Mouse (Mus musculus) myocyte (in vitro differentiated cells): ENCODE results near the gene Fah.

ENCODE experiments used
- E2F4 ChIP-seq: IDR thresholded peaks from one replicate; pipeline ENCODE4 v1.6.1; 2011; ENCODE audit warnings: mild to moderate bottlenecking, control low read depth, moderate library complexity; ENCODE audit not compliant: insufficient read depth
- MAX ChIP-seq: IDR thresholded peaks from one replicate; pipeline ENCODE4 v1.6.1; 2011; ENCODE audit warnings: low read depth, mild to moderate bottlenecking, control low read depth
- MYOG ChIP-seq, 3 experiments: IDR thresholded peaks; one replicate each; pipeline ENCODE4 v1.6.1; 2011; ENCODE audit warnings: control low read depth in 2 of 3, low read depth in 2 of 3, mild to moderate bottlenecking in 2 of 3; ENCODE audit not compliant: insufficient read length in 2 of 3, control insufficient read depth in 1 of 3, insufficient read depth in 1 of 3
- POLR2A ChIP-seq: IDR thresholded peaks from one replicate; pipeline ENCODE4 v1.6.1; 2011; ENCODE audit warnings: low read depth, mild to moderate bottlenecking, control low read depth, moderate library complexity; ENCODE audit not compliant: insufficient read length
- POLR2AphosphoS2 ChIP-seq: IDR thresholded peaks from one replicate; pipeline ENCODE4 v1.6.1; 2011; ENCODE audit warnings: low read depth, control low read depth; ENCODE audit not compliant: insufficient read length
- REST ChIP-seq: IDR thresholded peaks from one replicate; pipeline ENCODE4 v1.6.1; 2011; ENCODE audit warnings: mild to moderate bottlenecking, control low read depth, moderate library complexity; ENCODE audit not compliant: insufficient read depth, insufficient read length
- SRF ChIP-seq: IDR thresholded peaks from one replicate; pipeline ENCODE4 v1.6.1; 2011; ENCODE audit warnings: low read depth; ENCODE audit not compliant: control insufficient read depth, insufficient read length
- TCF12 ChIP-seq: IDR thresholded peaks from one replicate; pipeline ENCODE4 v1.6.1; 2011; ENCODE audit warnings: mild to moderate bottlenecking, control low read depth; ENCODE audit not compliant: poor library complexity, insufficient read depth, severe bottlenecking
- TCF3 ChIP-seq: IDR thresholded peaks from one replicate; pipeline ENCODE4 v1.6.1; 2011; ENCODE audit warnings: low read depth, control low read depth; ENCODE audit not compliant: insufficient read length
- USF1 ChIP-seq: IDR thresholded peaks from one replicate; pipeline ENCODE4 v1.6.1; 2011; ENCODE audit warnings: low read depth, mild to moderate bottlenecking, control low read depth, moderate library complexity

DNA sequence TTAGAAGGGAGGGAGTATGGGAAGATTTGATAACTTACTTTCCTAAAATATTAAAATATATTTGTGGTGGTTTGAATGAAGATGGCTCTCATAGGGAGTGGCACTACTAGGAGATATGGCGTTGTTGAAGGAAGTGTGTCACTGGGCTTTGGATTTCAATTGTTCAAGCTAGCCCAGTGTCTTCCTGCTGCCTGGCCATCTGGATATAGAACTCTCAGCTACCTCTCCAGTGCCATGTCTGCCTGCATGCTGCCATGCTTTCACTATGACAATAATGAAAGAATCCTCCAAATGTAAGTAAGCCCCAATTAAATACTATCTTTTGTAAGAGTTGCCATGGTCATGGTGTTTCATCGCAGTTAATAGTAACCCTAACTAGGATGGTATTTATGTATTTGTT lies 42.5 kb upstream of the Fah start:
- no peak for TF ChIP-seq E2F4
- no peak for TF ChIP-seq SRF
- no peak for TF ChIP-seq POLR2A
- TF ChIP-seq MAX: no peak
- TF ChIP-seq MYOG (IDR thresholded peaks at IDR 0.05; ENCODE audit: control insufficient read depth in 1 of 3, insufficient read depth in 1 of 3, insufficient read length in 2 of 3, low read depth in 2 of 3): no peak
- TF ChIP-seq POLR2AphosphoS2: no peak
- no peak for TF ChIP-seq TCF12
- no peak for TF ChIP-seq TCF3
- no peak for TF ChIP-seq REST
- TF ChIP-seq USF1: no peak
